Mouse (Mus musculus) spleen, adult 2 months (tissue): ENCODE results near the gene Rbms3. TPM values are rescaled to one million over a fixed set of nuclear protein-coding genes. Genes with fewer than 3 reads are reported as not detected.

ENCODE experiments used
- DNase-seq, 2 experiments: peaks; one replicate each; pipeline versions ENCODE4 v3.0.0 to v3.0.0-alpha.2; 2012 to 2021; ENCODE audit warnings: low spot score in 2 of 2, low read depth in 1 of 2
- H3K27ac ChIP-seq: fragments of 200-500 bp; 2 replicates; pipeline ENCODE4 v1.5.1; 2012; ENCODE audit warnings: low read length, inconsistent platforms; ENCODE audit not compliant: insufficient read depth
- H3K27me3 ChIP-seq: fragments of 200-500 bp; 2 replicates; pipeline ENCODE4 v1.6.1; 2012; ENCODE audit warnings: mild to moderate bottlenecking, moderate library complexity, low read length, inconsistent platforms; ENCODE audit not compliant: control insufficient read depth, insufficient read depth
- H3K36me3 ChIP-seq: fragments of 200-500 bp; 2 replicates; pipeline ENCODE4 v1.6.1; 2012; ENCODE audit warnings: mild to moderate bottlenecking, low read length, inconsistent platforms; ENCODE audit not compliant: control insufficient read depth, insufficient read depth
- H3K4me1 ChIP-seq: fragments of 200-500 bp; 2 replicates; pipeline ENCODE4 v1.6.1; 2011; ENCODE audit warnings: inconsistent platforms; ENCODE audit not compliant: control insufficient read depth, insufficient read depth, insufficient read length
- H3K4me3 ChIP-seq: fragments of 200-500 bp; 2 replicates; pipeline ENCODE4 v1.5.1; 2011; ENCODE audit warnings: mild to moderate bottlenecking, inconsistent platforms; ENCODE audit not compliant: insufficient read depth, insufficient read length; ENCODE audit errors: extremely low read depth
- CTCF ChIP-seq: fragments of 200-500 bp; IDR thresholded peaks from 2 replicates; pipeline ENCODE4 v1.5.1; 2011; ENCODE audit warnings: mild to moderate bottlenecking, inconsistent platforms; ENCODE audit not compliant: insufficient read depth, insufficient read length, insufficient replicate concordance; ENCODE audit errors: extremely low read depth
- POLR2A ChIP-seq: fragments of 200-500 bp; IDR thresholded peaks from 2 replicates; pipeline ENCODE4 v1.6.1; 2011; ENCODE audit warnings: low read depth, low read length, inconsistent platforms
- WGBS: fragments of 180-500 bp; shearing (Covaris S2); methylation state at CpG from one replicate; pipeline ENCODE4 v1.1.7; 2018; 5-methylcytosine and 5-hydroxymethylcytosine counted together
- polyA plus RNA-seq: library from polyadenylated mRNA; depleted of rRNA; stranded (reverse); fragments of >200 nt; gene quantifications from 2 replicates; pipeline ENCODE4 v1.2.3, GENCODE M21; 2012

The Rbms3 gene
- polyA plus RNA-seq, 1 experiment = 6.8 TPM

- no peak for DNase-seq
- 79% methylated on average over 8 of the region's 8 CpGs for WGBS
- H3K27ac ChIP-seq = no peak overlapping the region
- H3K4me3 ChIP-seq = no peak overlapping the region
- no peaks in the 10 kb centered on the region for H3K27me3 ChIP-seq
- no peaks in the 10 kb centered on the region for H3K4me1 ChIP-seq
- no peaks in the 10 kb centered on the region for H3K36me3 ChIP-seq
- TF ChIP-seq POLR2A = no peak
- no peak for TF ChIP-seq CTCF
These were observed 985.1 kb downstream of the Rbms3 start for GRCm38 (mm10) chr9:116644616-116645015.

DNA sequence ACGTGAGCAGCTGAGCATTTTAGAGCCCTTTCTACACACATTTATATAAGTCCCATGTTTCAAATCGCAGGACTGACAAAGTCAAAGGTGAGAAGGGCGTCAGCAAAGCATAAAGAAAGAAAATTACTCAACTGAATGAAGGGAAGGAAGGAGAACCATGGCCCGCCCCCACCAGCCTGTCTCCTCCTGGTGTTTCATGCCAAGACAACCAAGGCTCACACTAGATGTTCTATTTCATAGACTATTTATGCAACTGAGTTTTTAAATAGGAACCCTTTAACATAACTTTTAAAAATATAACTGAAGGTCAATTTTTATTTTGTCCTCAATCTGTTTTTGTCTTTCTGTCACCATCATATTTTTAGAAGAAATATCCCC is 989.4 kb downstream of the Rbms3 start:
- no peaks in the 10 kb centered on the region for H3K4me1 ChIP-seq
- H3K4me3 ChIP-seq = no peak overlapping the region
- H3K27ac ChIP-seq = no peak overlapping the region
- H3K36me3 ChIP-seq = no peaks in the 10 kb centered on the region
- no peaks in the 10 kb centered on the region for H3K27me3 ChIP-seq
- TF ChIP-seq POLR2A (no peak), CTCF (no peak)
- DNase-seq = no peak
- 68% methylated on average over 4 of the region's 4 CpGs for WGBS

DNA sequence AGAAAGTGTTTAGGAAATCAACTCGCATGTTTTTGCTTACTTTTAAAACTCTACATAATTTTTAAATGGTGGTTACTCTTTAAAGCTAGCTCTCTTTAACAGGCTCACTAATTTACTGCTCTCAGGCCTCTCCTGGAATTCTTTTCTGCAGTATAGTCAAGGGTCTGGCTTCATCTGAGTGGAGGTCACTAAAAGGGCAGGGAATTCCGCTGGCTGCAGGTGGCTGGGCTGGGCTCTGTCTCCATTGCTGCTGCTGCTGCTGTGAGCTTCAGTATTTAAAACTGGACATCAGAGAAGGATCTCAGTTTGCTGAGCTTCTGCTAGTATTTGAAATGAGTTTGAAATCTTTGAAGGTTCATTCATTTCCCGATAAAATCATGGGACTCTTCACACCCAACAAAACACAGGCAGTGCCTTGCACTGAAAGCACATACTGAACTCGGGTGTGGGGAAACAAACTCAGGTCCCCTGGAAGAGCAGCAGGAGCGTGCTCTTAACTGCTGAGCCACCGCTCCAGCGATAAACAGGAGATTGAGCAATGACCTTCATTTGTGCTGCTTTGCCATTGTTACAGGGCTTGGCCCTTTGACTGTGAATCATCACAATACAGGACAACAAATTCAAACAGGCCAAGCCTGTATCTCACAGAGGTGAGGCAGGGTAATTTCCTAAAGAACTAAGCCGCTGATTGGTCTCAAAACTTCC is 990.0 kb downstream of the Rbms3 start:
- H3K27me3 ChIP-seq = no peaks in the 10 kb centered on the region
- no peak for DNase-seq
- no peak overlapping the region for H3K4me3 ChIP-seq
- WGBS = 72% methylated on average over 8 of the region's 8 CpGs
- H3K4me1 ChIP-seq = no peaks in the 10 kb centered on the region
- no peaks in the 10 kb centered on the region for H3K36me3 ChIP-seq
- TF ChIP-seq POLR2A = no peak
- TF ChIP-seq CTCF = no peak
- H3K27ac ChIP-seq = no peak overlapping the region

DNA sequence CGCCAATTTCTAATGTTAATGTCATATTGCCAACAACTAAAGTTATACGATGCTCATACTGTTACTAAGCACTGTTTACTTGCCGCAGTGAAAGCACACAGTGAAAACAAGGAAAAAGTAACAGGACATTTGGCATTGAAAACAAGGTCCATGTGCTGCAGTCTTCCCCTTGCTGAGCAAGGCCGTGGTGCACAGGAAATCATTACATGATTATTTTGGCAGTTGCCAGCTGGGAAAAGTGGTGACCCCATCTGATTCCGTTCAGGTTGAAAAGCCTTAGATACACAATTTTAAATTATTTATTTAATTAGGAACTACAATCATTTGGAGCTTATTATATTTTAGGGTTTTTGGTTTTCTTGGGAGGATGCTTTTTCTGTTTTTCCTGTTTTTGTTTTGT is 995.9 kb downstream of the Rbms3 start:
- TF ChIP-seq POLR2A (no peak), CTCF (no peak)
- Histone ChIP-seq H3K27ac (no peak overlapping the region), H3K4me1 (no peaks in the 10 kb centered on the region), H3K27me3 (no peaks in the 10 kb centered on the region), H3K36me3 (no peaks in the 10 kb centered on the region), H3K4me3 (no peak overlapping the region)
- 78% methylated on average over 5 of the region's 5 CpGs for WGBS
- DNase-seq = no peak

DNA sequence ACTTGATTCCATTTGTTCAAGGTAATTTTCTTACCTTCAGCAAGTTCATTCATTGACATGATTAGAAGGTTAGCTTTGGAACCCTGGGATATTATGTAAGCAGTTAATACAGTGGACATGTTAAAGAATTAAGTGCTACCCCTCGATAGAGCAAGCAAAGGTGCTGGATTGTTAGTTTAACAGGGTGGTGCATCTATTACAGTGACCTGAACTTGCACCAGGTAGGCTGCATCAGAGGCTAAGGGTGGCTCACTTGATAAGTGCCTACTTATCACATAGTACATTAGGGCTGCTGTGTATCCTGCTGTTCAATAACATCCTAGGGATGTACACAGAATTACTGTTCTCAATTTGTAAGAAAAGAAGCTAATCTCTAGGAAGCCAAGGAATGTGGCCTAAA is 996.6 kb downstream of the Rbms3 start:
- DNase-seq = no peak
- no peak overlapping the region for H3K27ac ChIP-seq
- 75% methylated on average over 1 of the region's 1 CpGs for WGBS
- H3K4me3 ChIP-seq = no peak overlapping the region
- no peaks in the 10 kb centered on the region for H3K4me1 ChIP-seq
- TF ChIP-seq CTCF (no peak), POLR2A (no peak)
- no peaks in the 10 kb centered on the region for H3K27me3 ChIP-seq
- H3K36me3 ChIP-seq = no peaks in the 10 kb centered on the region

DNA sequence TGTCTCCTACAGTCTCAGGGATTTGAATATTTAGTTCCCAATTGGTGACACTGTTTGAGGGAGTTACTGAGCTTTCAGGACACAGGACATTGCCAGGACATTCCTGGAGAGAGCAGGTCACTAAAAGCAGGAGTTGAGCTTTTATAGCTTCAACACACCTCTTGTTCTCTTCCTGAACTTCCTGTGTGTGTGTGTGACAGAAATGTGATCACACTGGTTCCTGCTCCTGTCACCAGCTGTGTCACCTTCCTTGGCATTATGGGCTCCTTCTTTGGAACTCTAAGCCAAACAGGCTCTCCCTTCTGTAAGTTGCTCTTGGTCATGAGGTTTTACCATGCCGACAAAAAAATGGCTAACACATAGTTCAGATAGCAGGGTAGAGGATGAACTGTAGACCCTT is 997.9 kb downstream of the Rbms3 start:
- Histone ChIP-seq H3K36me3 (no peaks in the 10 kb centered on the region), H3K4me1 (no peaks in the 10 kb centered on the region), H3K27ac (no peak overlapping the region), H3K4me3 (no peak overlapping the region), H3K27me3 (no peaks in the 10 kb centered on the region)
- WGBS = 100% methylated on average over 1 of the region's 1 CpGs
- TF ChIP-seq CTCF (no peak), POLR2A (no peak)
- DNase-seq = no peak

- Histone ChIP-seq H3K27me3 (no peaks in the 10 kb centered on the region), H3K27ac (no peak overlapping the region), H3K36me3 (no peaks in the 10 kb centered on the region), H3K4me1 (no peaks in the 10 kb centered on the region), H3K4me3 (no peak overlapping the region)
- no peak for DNase-seq
- 73% methylated on average over 10 of the region's 10 CpGs for WGBS
- no peak for TF ChIP-seq POLR2A
- TF ChIP-seq CTCF = no peak
These were observed 998.9 kb downstream of the Rbms3 start for GRCm38 (mm10) chr9:116630805-116631204.

GRCm38 (mm10) chr9:116620434-116620833 is 1009.3 kb downstream of the Rbms3 start:
- H3K36me3 ChIP-seq = no peaks in the 10 kb centered on the region
- no peak for DNase-seq
- H3K4me3 ChIP-seq = no peak overlapping the region
- no peak for TF ChIP-seq CTCF
- no peak for TF ChIP-seq POLR2A
- no peaks in the 10 kb centered on the region for H3K4me1 ChIP-seq
- H3K27ac ChIP-seq = no peak overlapping the region
- 76% methylated on average over 5 of the region's 5 CpGs for WGBS
- H3K27me3 ChIP-seq = no peaks in the 10 kb centered on the region
